Mouse (Mus musculus): Measurements from ENCODE around the gene Nploc4. TPM values are rescaled to one million over a fixed set of nuclear protein-coding genes. Genes with fewer than 3 reads are reported as not detected.

Gene Nploc4
- total RNA-seq, 2 experiments from 2014 or later = 64.1 to 70.1 TPM

DNA sequence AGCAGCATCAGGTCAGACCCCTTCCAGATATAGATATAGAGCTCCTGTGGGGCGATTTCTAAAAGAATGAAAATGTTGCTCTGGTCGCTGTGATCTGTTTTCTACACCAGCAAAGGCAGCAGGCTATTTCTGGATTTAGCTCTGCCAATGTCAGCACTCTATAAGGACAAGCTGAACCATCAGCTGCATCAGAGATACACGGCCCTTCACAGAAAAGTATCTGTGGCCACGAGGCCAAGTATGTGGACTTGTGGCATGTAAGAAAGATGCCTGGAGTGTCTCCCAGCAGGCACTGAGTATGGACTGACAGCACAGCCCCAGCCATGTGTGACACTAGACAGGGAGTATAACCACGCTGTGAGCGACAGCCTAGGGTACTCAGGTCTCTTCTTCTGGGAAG lies 50.9 kb downstream of the Nploc4 start:
- no peak for TF ChIP-seq CTCF (conservative IDR thresholded peaks at IDR 0.05)
- DNase-seq (ENCODE audit: low spot score in 2 of 2) = no peak
- Histone ChIP-seq H3K27ac (peak overlapping the region; percentile 18; the same call in 1 of the 2 replicates), H3K4me3 (no peak overlapping the region)

DNA sequence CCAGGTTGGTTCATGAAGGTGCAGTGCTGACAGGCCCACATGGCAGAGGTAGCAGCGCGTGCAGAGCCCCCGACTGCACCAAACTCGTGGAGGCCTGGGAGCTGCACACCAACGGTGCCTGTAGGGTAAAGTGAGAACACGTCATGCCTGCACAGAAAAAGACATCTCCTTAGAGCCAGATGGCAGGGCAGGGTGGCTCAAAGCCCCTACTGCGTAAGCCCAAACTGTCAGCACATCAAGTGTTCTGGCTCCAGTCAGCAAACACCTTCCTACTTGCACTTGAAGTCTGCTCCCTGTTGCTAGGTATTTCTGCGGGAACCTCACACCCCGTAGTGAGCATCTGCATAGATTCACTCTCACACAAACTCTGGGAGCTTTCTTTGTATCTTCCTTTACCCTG lies 55.0 kb downstream of the Nploc4 start:
- H3K4me3 ChIP-seq = no peak overlapping the region
- H3K27ac ChIP-seq = peak overlapping the region; percentile 59; the same call in 1 of the 2 replicates
- no peak for DNase-seq (ENCODE audit: low spot score in 2 of 2)
- no peak for TF ChIP-seq CTCF (conservative IDR thresholded peaks at IDR 0.05)

DNA sequence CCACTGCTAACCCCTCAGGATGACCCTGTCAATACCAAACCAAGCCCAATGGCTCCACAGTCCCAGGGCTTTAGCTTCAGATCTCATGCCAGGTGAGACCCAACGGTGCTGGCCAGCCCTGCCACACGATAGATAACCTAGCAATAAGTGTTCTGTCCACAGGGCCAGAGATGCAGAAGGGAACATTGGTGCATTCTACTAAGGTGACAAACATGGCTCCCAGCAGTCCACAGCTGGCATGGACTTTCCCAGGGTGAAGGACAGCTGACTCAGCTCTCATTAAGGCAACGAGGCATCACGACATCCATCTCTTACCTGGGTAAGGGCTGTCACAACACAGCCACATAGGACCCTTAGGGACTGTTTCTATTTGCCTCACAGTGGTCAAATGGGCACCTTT lies 56.4 kb downstream of the Nploc4 start:
- no peak for DNase-seq (ENCODE audit: low spot score in 2 of 2)
- TF ChIP-seq CTCF (conservative IDR thresholded peaks at IDR 0.05) = no peak
- H3K4me3 ChIP-seq = no peak overlapping the region
- no peak overlapping the region for H3K27ac ChIP-seq

DNA sequence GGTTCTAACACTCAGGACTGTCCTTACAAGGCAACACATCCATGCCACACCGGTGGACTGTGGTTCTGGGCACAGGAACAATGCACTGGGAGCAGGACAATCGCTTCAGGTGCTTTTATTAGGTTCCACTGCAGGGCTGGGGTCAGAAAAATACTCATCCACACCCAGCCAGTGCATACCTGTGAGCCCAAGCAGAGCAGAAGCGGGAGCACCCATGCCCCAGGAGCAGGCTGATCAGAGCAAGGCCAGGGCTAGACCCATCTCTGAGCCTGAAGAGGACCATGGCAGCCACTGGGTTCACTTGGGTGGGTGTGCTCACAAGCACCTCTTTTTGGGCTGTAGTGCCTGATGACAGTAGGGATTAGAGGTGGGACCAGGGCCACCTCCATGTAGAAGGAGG lies 57.2 kb downstream of the Nploc4 start:
- TF ChIP-seq CTCF (conservative IDR thresholded peaks at IDR 0.05) = no peak

DNA sequence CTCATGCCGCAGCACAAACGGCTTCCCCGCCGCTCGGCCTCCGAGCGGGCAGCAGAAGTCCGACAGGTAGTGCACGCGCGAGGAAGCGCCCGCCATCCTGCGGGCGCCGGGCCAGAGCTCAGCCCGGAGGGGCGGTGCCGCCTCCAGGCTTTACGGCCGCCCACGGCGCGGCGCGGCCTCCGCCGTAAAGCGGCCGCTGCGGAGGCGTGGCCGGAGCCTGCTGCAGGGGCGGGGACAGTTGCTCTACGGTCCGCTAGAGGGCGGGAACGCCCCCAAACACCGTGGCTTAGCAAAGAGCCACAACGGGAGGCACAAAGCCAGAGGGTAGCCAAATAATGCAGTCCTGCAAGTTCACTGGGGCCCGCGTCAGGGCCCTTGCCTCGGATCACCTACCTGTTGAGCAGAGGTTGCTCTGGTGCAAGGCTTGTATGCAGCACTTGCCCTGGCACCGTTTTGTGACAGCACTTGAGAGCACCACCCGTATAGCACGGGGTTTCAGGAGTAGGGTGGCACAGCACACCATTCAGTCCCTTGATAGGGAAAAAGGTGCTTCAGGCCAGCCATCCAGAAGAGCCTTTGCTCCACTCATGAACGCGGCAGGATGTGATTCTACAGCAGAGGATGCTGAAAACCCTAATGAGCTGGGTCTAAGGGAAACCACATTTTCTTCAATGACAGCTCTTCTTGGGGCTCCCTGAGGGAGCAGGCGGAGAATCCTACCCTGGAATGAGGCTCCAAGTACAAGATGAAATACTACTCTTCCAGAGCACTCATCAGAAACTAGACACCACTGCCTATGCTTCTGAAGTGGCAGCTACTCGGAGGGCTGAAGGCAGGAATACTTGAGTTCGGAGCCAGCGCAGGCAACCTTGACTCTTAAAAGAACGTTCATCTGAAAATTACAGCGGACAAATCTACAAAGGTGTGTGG lies 58.6 kb downstream of the Nploc4 start, which contains the start of gene Faap100:
Gene Faap100, minus strand, starts transcription at position 154 of the 930 bp plus-strand sequence.
- TF ChIP-seq CTCF (conservative IDR thresholded peaks at IDR 0.05) = peak; percentile 88
- DNase-seq (ENCODE audit: low spot score in 2 of 2) = peak; percentile 80 to 83
- Histone ChIP-seq H3K27ac (peak within 1 kb of the TSS; percentile 71), H3K4me3 (peak within 1 kb of the TSS; percentile 82)

More for the DNA sequence above, 57.2 kb downstream of the Nploc4 start:
- no peak for DNase-seq (ENCODE audit: low spot score in 2 of 2)
- Histone ChIP-seq H3K4me3 (no peak overlapping the region), H3K27ac (no peak overlapping the region)

DNA sequence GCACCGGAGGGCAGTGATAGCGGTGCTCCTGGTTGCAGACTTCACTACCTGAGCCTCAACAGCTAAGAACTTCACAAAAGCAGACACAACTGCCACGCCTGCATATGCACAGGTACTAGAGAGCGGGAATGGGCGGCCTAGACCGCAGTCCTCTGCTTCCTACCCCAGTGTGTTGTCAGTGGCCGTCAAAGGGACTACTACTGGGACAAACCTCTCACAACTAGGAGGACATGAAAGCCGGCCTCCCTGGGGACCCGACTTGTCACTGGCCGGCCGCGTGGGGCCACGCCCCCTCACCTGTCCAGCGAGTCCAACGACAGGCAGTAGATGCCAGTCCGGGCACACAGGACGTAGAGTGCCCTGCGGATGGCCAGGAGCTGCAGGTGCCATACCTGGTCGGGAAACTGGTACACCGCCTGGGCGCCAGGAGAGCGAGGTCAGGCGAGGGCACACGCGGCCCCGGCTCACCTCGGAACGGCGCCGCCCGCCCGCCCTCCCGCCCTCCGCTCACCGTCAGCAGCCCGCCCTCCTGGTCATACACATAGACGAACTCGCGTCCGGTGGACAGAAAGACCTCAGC lies 59.4 kb downstream of the Nploc4 start:
- no peak for TF ChIP-seq CTCF (conservative IDR thresholded peaks at IDR 0.05)
- no peak for DNase-seq (ENCODE audit: low spot score in 2 of 2)
- Histone ChIP-seq H3K4me3 (peak overlapping the region; percentile 82), H3K27ac (peak overlapping the region; percentile 71)

DNA sequence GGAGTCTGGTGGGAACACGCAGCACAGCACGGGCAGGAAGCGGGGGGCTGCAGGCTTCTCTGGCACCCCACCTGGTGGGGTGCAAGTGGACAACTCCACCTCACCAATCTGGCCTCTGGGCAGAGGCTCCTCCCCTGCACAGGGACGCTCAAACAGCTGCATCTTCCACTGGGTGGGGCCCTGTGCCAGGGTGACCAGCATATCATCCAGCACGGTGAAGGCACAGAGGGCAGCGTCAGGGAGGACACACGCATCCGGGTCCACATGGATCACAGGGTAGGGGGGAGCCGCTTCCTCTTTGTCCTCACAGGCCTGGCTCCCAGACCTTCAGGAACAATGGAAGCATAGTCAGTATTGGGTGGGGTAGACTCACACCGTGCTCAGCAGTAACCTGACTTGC lies 60.2 kb downstream of the Nploc4 start:
- H3K4me3 ChIP-seq = no peak overlapping the region
- no peak overlapping the region for H3K27ac ChIP-seq
- no peak for TF ChIP-seq CTCF (conservative IDR thresholded peaks at IDR 0.05)
- DNase-seq (ENCODE audit: low spot score in 2 of 2) = no peak

DNA sequence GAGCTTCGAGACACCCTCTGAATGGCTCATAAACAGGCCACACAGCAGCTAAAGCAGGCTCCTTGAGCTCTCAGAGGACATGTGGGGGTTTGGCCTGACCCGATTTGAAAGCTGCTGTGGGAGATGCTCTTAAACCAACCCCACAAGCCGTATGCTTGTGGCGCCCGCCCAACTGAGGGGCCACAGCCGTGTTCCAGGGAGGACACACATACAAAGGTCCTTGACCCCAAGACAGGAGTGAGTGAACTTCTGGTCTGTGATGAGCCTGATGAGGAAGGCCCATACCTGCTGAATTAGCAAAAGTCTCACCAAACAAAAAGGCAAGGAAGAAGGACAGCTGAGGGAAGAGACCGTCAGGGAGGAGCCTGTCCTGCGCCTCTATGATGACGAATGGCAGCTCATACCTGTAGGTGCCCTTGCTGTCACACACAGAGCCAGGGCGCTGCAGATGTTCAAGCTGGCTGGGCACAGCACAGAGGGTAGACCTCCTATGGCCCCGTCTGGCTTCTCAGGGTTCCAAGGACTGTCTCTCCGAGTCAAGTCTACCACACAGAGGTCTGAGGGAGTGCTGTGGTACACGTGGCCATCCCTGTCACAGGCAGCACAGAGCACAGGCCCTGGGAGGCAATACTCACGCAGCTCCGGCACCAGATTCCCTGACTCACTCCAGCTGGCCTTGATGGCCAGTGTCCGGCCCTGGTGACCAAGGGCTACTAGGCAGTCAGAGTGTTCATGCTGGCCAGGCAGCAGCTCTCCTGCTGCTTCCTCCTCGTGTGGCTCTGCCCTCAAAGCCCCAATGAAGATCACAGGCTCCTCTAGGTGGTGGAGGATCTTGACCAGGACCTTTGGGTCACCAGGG lies 61.0 kb downstream of the Nploc4 start:
- Histone ChIP-seq H3K27ac (no peak overlapping the region), H3K4me3 (no peak overlapping the region)
- no peak for DNase-seq (ENCODE audit: low spot score in 2 of 2)
- no peak for TF ChIP-seq CTCF (conservative IDR thresholded peaks at IDR 0.05)

DNA sequence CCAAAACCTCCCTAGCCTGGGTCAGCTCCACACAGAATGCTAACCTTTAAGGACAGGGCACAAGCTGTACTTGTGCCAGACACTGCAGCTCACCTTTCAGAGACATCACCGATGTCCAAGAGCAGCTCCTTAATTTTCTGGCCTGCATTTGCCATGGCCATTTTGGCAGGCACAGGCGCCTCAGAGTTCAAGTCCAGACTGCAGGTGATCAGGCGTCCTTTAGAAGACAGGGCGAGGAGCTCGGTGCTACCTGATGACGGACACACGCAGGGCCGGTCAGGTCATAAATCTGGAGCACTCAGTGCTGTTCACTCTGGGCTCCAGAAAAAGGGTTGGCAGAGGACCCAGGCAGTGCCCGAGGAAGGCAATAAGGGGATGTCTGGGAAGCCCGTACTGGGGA lies 62.2 kb downstream of the Nploc4 start:
- H3K27ac ChIP-seq = no peak overlapping the region
- no peak overlapping the region for H3K4me3 ChIP-seq
- no peak for TF ChIP-seq CTCF (conservative IDR thresholded peaks at IDR 0.05)
- no peak for DNase-seq (ENCODE audit: low spot score in 2 of 2)

DNA sequence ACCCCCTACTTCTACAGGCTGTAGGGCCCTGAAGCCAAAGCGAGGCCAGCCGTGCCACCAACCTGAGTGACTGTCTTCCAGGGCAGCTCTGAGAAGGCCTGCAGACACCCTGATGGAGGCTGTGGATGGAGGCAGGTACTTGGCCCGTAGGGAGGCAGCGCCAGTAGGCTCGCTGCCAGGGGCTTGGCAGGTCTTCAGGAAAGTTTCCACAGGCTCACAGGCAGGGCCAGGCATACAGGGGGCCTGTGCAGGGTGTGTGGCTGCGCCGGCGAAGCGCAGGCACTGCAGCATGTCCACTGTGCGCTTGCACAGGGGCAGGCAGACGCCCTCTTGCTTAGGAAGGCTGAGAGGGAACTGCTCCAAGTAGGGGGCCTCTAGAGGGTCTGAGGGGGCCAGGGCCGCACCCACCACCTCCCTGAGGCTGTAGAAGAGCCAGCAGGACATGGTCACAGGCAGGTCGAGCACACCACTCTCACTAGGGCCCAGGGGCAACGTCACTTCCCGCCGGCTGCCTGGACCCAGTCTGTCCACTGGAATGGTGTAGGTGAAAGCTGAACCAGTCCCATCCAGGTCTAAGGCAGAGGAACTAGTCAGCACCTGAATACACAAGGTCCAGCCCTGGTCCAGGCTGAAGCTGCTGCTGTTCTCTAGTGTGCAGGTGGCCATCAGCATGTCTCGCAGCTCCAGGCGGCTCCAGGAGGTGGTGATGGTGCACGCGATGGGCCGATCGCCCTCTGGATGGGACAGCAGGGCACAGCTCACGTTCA lies 63.5 kb downstream of the Nploc4 start:
- no peak for DNase-seq (ENCODE audit: low spot score in 2 of 2)
- no peak overlapping the region for H3K4me3 ChIP-seq
- H3K27ac ChIP-seq = no peak overlapping the region
- TF ChIP-seq CTCF (conservative IDR thresholded peaks at IDR 0.05) = no peak

DNA sequence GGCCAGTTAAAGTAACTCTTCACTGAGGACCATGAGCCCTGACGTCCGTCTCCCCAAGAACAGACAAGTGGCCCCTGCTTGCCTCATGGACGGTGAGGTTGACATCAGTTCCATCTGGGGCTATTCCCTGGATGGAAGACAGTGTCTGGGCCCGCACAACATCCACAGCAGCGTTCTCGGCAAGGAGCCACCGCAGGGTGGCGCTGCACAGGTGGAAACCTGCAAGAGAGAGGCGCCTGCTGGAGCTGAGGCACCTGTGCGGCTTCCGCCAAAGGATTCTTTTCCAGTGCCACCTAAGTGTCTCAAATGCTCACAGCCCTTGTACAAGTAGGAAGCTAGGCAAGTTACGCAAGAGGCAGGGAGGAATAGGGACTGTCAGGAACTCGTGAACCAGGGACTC lies 64.5 kb downstream of the Nploc4 start:
- H3K4me3 ChIP-seq = no peak overlapping the region
- DNase-seq (ENCODE audit: low spot score in 2 of 2) = no peak
- peak; percentile 46 for TF ChIP-seq CTCF (conservative IDR thresholded peaks at IDR 0.05)
- H3K27ac ChIP-seq = no peak overlapping the region

DNA sequence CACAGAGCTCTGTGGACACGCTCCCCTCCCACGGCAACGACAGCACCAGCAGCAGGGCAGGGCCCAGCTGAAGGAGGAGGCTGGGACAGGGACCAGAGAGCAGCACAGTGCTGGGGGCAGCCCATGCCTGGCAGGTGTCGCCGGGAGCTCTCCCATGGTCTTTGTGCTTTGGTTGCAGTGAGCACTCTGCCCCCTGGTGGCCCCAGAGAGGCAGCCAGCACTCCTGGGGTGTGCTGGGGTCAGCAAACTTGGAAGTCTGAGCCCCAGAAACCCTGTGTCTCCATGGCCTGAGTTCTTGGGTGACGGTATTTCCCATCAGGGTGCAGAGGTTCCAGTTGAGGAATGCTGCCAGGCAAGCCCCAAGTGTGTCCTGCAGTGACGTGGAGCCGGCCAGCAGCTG lies 67.9 kb downstream of the Nploc4 start:
- DNase-seq (ENCODE audit: low spot score in 2 of 2) = peak in 1 of 2 experiments; percentile 73
- H3K27ac ChIP-seq = no peak overlapping the region
- TF ChIP-seq CTCF (conservative IDR thresholded peaks at IDR 0.05) = peak; percentile 94

More for the DNA sequence above, 67.9 kb downstream of the Nploc4 start:
- H3K4me3 ChIP-seq = no peak overlapping the region

Data from layer of hippocampus, adult 2 months (tissue).